8 mouse cellular contexts compared by ENCODE assay signal in genomic region chr16:31347581-31347980, GRCm38 (mm10). TPM values are rescaled to one million over a fixed set of nuclear protein-coding genes. Genes with fewer than 3 reads are reported as not detected.
DNase-seq lines count a peak whose midpoint lies in the region; ATAC-seq and TF ChIP-seq lines count a peak whose summit lies in the region.

No protein-coding gene starts in this region.

- H3K4me1 ChIP-seq in hindbrain, embryonic 15.5 days (replicated peaks): peaks cover 3% of the 10 kb centered on the region; the same call in 1 of the 2 replicates
- no peaks in the 10 kb centered on the region for H3K4me1 ChIP-seq in lung, postnatal 0 days (ENCODE audit: insufficient read depth, low read depth, low read length)

- no peak overlapping the region for H3K9ac ChIP-seq in hindbrain, embryonic 15.5 days
- H3K9ac ChIP-seq in lung, postnatal 0 days (replicated peaks; ENCODE audit: low read depth): no peak overlapping the region

- H3K4me2 ChIP-seq in hindbrain, embryonic 15.5 days: peak overlapping the region; percentile 49
- no peak overlapping the region for H3K4me2 ChIP-seq in lung, postnatal 0 days (replicated peaks; ENCODE audit: low read depth, low read length)

- ATAC-seq in common myeloid progenitor, adult 5-6 weeks (replicated peaks; ENCODE audit: low read depth, poor library complexity, severe bottlenecking): peak; percentile 54; the same call in 1 of the 2 replicates
- ATAC-seq in hindbrain, embryonic 15.5 days (ENCODE audit: low FRiP score, low read depth): no peak; the same call in 1 of the 2 replicates
- ATAC-seq in lung, postnatal 0 days: peak; percentile 83

- 16% methylated on average over 14 of the region's 14 CpGs for WGBS in hindbrain, embryonic 15.5 days
- 12% methylated on average over 14 of the region's 14 CpGs for WGBS in lung, postnatal 0 days

- TF ChIP-seq CTCF in lung, postnatal 0 days (IDR thresholded peaks at IDR 0.05): peak; percentile 86

- peak overlapping the region; percentile 18; the same call in 1 of the 2 replicates for H3K4me3 ChIP-seq in hindbrain, embryonic 15.5 days
- H3K4me3 ChIP-seq in lung, postnatal 0 days (ENCODE audit: low read depth, low read length): no peak overlapping the region

- DNase-seq in adrenal gland, adult 2 months: peak; percentile 76
- DNase-seq in gastrocnemius, adult 8-10 months (ENCODE audit: low spot score in 2 of 2): peak; percentile 55 to 69
- DNase-seq in layer of hippocampus, postnatal 25 days (ENCODE audit: extremely low spot score in 1 of 2, low spot score in 1 of 2): peak; percentile 31 to 67
- DNase-seq in lung, postnatal 0 days (ENCODE audit: low spot score): peak; percentile 85
- DNase-seq in right cerebral cortex, postnatal 25 days: peak; percentile 73
- no peak for DNase-seq in natural killer cell, adult 2 months (ENCODE audit: low spot score in 2 of 2)

- TF ChIP-seq EP300 in lung, postnatal 0 days (IDR thresholded peaks at IDR 0.05): no peak

- H3K27ac ChIP-seq in hindbrain, embryonic 15.5 days (replicated peaks): no peak overlapping the region
- H3K27ac ChIP-seq in lung, postnatal 0 days (ENCODE audit: low read length): no peak overlapping the region

- H3K27me3 ChIP-seq in hindbrain, embryonic 15.5 days: no peaks in the 10 kb centered on the region
- no peaks in the 10 kb centered on the region for H3K27me3 ChIP-seq in lung, postnatal 0 days (replicated peaks; ENCODE audit: insufficient read depth, low read length)

- H3K36me3 ChIP-seq in hindbrain, embryonic 15.5 days: no peaks in the 10 kb centered on the region
- no peaks in the 10 kb centered on the region for H3K36me3 ChIP-seq in lung, postnatal 0 days (ENCODE audit: insufficient read depth, low read length)

- H3K9me3 ChIP-seq in hindbrain, embryonic 15.5 days: no peaks in the 10 kb centered on the region
- no peaks in the 10 kb centered on the region for H3K9me3 ChIP-seq in lung, postnatal 0 days (ENCODE audit: low read length)

RNA-seq across cellular contexts. Expression of gene Apod, which starts 33.0 kb away (rescaled TPM):
- total RNA-seq in adrenal gland, adult 2 months (2021): 10 to 100 TPM in 1 of 2 experiments, 1 to 10 TPM in 1; 8.0 to 12.3 TPM
- polyA plus RNA-seq in adrenal gland, adult 2 months (2012; rRNA removed): 0.64 and 0.99 TPM in 2 replicates
- not detected in 2 replicates for total RNA-seq in common myeloid progenitor, adult 5-6 weeks (2017)
- 10 to 100 TPM; 12.2 to 60.0 (median 32.3) TPM for total RNA-seq in gastrocnemius, adult 8-10 months (2022)
- polyA plus RNA-seq in hindbrain, embryonic 15.5 days (2015; fragmentation: Nextera tagmentation; extraction: Ambion mirVana): 93.8 and 119 TPM in 2 replicates
- 100 to 1,000 TPM; 107 to 112 TPM for total RNA-seq in layer of hippocampus, postnatal 25 days (2021)
- polyA plus RNA-seq in lung, postnatal 0 days (2015; fragmentation: Nextera tagmentation; extraction: Ambion mirVana): 0.96 and 2.1 TPM in 2 replicates

Comparison
In these comparisons a context has a peak if more than half of its experiments do, and no peak if none do; other contexts are left out.
1. DNase-seq: peak in adrenal gland, adult 2 months (single experiment), gastrocnemius, adult 8-10 months (2 of 2), layer of hippocampus, postnatal 25 days (2 of 2), lung, postnatal 0 days (single experiment) and right cerebral cortex, postnatal 25 days (single experiment); none in natural killer cell, adult 2 months (0 of 2).